Mouse (Mus musculus): ENCODE measurements around the gene Gm10130. TPM values are rescaled to one million over a fixed set of nuclear protein-coding genes. Genes with fewer than 3 reads are reported as not detected.
"Not testable (repeated sequence)": the region's sequence is repeated elsewhere in the genome, so short reads cannot be mapped to it uniquely, and the experiment has no call there.

The Gm10130 gene
- 2.6 and 3.3 TPM in 2 replicates for polyA plus RNA-seq (2016; fragmentation: Nextera tagmentation; extraction: Ambion mirVana)

DNA sequence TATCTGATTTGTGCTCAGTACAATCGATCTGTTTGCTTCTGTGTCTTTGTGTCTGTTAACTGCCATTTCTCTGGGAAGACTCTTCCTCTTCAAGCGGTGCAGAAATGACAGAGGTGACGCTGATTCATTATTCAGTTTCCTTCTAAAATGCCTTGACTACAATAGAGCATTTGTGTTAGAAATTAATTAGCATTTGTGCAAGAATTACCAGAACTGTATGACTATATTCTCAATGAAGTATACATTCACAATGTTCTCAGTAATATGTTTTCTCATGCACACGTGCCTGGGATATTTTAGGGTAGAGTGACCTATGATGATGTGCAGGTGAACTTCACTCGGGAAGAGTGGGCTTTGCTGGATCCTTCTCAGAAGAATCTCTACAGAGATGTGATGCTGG lies at the start of gene Gm10130:
TSS of gene Gm10130 (plus strand) at position 301 of the 400 bp plus-strand sequence.
- Histone ChIP-seq H3K4me1 (no peaks in the 10 kb centered on the region), H3K36me3 (replicated peaks) (peaks cover 74% of the 10 kb centered on the region), H3K27ac (replicated peaks) (no peak within 1 kb of the TSS), H3K4me3 (no peak within 1 kb of the TSS), H3K9me3 (peaks cover 66% of the 10 kb centered on the region), H3K27me3 (replicated peaks; ENCODE audit: low read depth, poor library complexity, severe bottlenecking) (no peaks in the 10 kb centered on the region)
- DNase-seq (ENCODE audit: low spot score), result no peak
- 94% methylated on average over 5 of the region's 5 CpGs for WGBS

DNA sequence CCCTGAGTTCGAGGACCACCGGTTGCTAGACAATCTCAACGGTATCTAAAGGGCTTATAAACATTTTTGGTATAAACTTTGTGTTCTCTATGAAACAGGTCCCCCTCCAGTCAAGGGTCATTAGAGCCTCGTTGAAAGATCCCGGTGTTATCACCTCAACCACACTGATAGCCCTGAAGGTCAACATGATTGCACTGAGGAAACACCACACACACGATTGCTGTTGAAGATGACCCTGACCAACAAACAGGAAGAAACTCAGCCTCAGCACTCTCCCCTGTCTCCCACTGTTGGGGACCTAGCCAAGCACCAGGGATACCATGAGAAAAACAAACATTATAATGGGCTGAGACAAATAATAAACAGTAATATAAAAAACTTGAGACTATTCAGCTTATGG lies 29.8 kb upstream of the Gm10130 start:
- no peak overlapping the region for H3K27ac ChIP-seq (replicated peaks)
- no peaks in the 10 kb centered on the region for H3K36me3 ChIP-seq (replicated peaks)
- H3K4me3 ChIP-seq, result no peak overlapping the region
- DNase-seq (ENCODE audit: low spot score), result no peak
- no peaks in the 10 kb centered on the region for H3K27me3 ChIP-seq (replicated peaks; ENCODE audit: low read depth, poor library complexity, severe bottlenecking)
- WGBS, result 83% methylated on average over 6 of the region's 6 CpGs
- H3K4me1 ChIP-seq, result no peaks in the 10 kb centered on the region
- H3K9me3 ChIP-seq, result 0 out of 2 replicates have a peak, but pooled peaks cover 4% of the 10 kb centered on the region

DNA sequence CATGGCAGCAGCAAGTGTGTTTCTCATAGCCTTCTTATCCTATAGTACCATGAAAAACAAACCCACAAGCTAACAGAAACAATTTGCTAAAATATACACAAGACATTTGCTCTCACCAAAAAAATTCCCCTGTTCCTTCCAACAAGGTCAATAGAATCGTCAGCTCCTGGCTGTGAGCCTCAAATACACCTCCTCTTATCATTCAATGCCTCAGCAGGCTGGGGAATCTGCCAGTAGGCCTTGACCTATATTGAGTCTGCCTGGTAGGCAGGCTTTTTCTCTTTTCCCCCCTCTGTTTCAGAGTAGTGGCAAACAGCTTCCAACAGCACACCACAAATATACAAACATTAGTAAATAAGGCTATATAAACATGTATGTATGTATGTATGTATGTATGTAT lies 24.4 kb upstream of the Gm10130 start:
- Histone ChIP-seq H3K9me3 (0 out of 2 replicates have a peak, but pooled peaks cover 9% of the 10 kb centered on the region), H3K27me3 (replicated peaks; ENCODE audit: low read depth, poor library complexity, severe bottlenecking) (no peaks in the 10 kb centered on the region), H3K27ac (replicated peaks) (no peak overlapping the region), H3K36me3 (replicated peaks) (no peaks in the 10 kb centered on the region), H3K4me3 (no peak overlapping the region), H3K4me1 (no peaks in the 10 kb centered on the region)
- no peak for DNase-seq (ENCODE audit: low spot score)
- 64% methylated on average over 1 of the region's 1 CpGs for WGBS

- no peak overlapping the region for H3K4me3 ChIP-seq
- no peak for DNase-seq (ENCODE audit: low spot score)
- no peaks in the 10 kb centered on the region for H3K4me1 ChIP-seq
- H3K36me3 ChIP-seq (replicated peaks), result no peaks in the 10 kb centered on the region
- WGBS, result 89% methylated on average over 10 of the region's 10 CpGs
- no peak overlapping the region for H3K27ac ChIP-seq (replicated peaks)
- no peaks in the 10 kb centered on the region for H3K27me3 ChIP-seq (replicated peaks; ENCODE audit: low read depth, poor library complexity, severe bottlenecking)
- 0 out of 2 replicates have a peak, but pooled peaks cover 3% of the 10 kb centered on the region for H3K9me3 ChIP-seq
These were observed 16.2 kb upstream of the Gm10130 start for GRCm38 (mm10) chr2:150307183-150307773.

- not testable (repeated sequence) for H3K4me1 ChIP-seq; H3K9me3 ChIP-seq; H3K27me3 ChIP-seq (replicated peaks; ENCODE audit: low read depth, poor library complexity, severe bottlenecking)
- H3K4me3 ChIP-seq, result peak overlapping the region; percentile 64
- peak overlapping the region; percentile 84 for H3K27ac ChIP-seq (replicated peaks)
- 16% methylated on average over 19 of the region's 19 CpGs for WGBS
- peaks cover 23% of the 10 kb centered on the region for H3K36me3 ChIP-seq (replicated peaks)
- DNase-seq (ENCODE audit: low spot score), result peak; percentile 88
These were observed 12.3 kb upstream of the Gm10130 start for GRCm38 (mm10) chr2:150310952-150311884.

- no peak for DNase-seq (ENCODE audit: low spot score)
- H3K4me3 ChIP-seq, result no peak overlapping the region
- no peaks in the 10 kb centered on the region for H3K4me1 ChIP-seq
- no peak overlapping the region for H3K27ac ChIP-seq (replicated peaks)
- no peaks in the 10 kb centered on the region for H3K27me3 ChIP-seq (replicated peaks; ENCODE audit: low read depth, poor library complexity, severe bottlenecking)
- peaks cover 62% of the 10 kb centered on the region for H3K36me3 ChIP-seq (replicated peaks)
- peaks cover 44% of the 10 kb centered on the region for H3K9me3 ChIP-seq
These were observed 7.4 kb upstream of the Gm10130 start for GRCm38 (mm10) chr2:150316140-150316539.

GRCm38 (mm10) chr2:150318973-150319372 lies 4.5 kb upstream of the Gm10130 start:
- Histone ChIP-seq H3K36me3 (replicated peaks) (peaks cover 81% of the 10 kb centered on the region), H3K4me1 (no peaks in the 10 kb centered on the region), H3K27ac (replicated peaks) (no peak overlapping the region), H3K9me3 (peaks cover 69% of the 10 kb centered on the region), H3K4me3 (no peak overlapping the region), H3K27me3 (replicated peaks; ENCODE audit: low read depth, poor library complexity, severe bottlenecking) (no peaks in the 10 kb centered on the region)
- WGBS, result 97% methylated on average over 1 of the region's 1 CpGs
- no peak for DNase-seq (ENCODE audit: low spot score)

- not testable (repeated sequence) for H3K4me3 ChIP-seq; DNase-seq (ENCODE audit: low spot score)
These were observed 33.6 kb downstream of the Gm10130 start for GRCm38 (mm10) chr2:150357136-150357535.

GRCm38 (mm10) chr2:150362113-150362877 lies 38.8 kb downstream of the Gm10130 start, which contains the start of gene 3300002I08Rik:
3300002I08Rik (minus strand) TSS chr2:150362765.
- Histone ChIP-seq H3K4me3 (peak within 1 kb of the TSS; percentile 72), H3K36me3 (replicated peaks) (peaks cover 13% of the 10 kb centered on the region), H3K27ac (replicated peaks) (peak within 1 kb of the TSS; percentile 92)
- H3K9me3 ChIP-seq; H3K27me3 ChIP-seq (replicated peaks; ENCODE audit: low read depth, poor library complexity, severe bottlenecking); H3K4me1 ChIP-seq: not testable (repeated sequence)
- peak; percentile 84 for DNase-seq (ENCODE audit: low spot score)
- WGBS, result 7% methylated on average over 17 of the region's 17 CpGs

More at GRCm38 (mm10) chr2:150357136-150357535, 33.6 kb downstream of the Gm10130 start:
- not testable (repeated sequence) for H3K9me3 ChIP-seq; H3K27me3 ChIP-seq (replicated peaks; ENCODE audit: low read depth, poor library complexity, severe bottlenecking); H3K4me1 ChIP-seq; H3K27ac ChIP-seq (replicated peaks)
- peaks cover 24% of the 10 kb centered on the region for H3K36me3 ChIP-seq (replicated peaks)

- Histone ChIP-seq H3K36me3 (replicated peaks) (peaks cover 8% of the 10 kb centered on the region), H3K4me3 (peak overlapping the region; percentile 72), H3K4me1 (0 out of 2 replicates have a peak, but pooled peaks cover 3% of the 10 kb centered on the region), H3K27me3 (replicated peaks; ENCODE audit: low read depth, poor library complexity, severe bottlenecking) (no peaks in the 10 kb centered on the region), H3K9me3 (no peaks in the 10 kb centered on the region), H3K27ac (replicated peaks) (peak overlapping the region; percentile 92)
- DNase-seq (ENCODE audit: low spot score), result no peak
- 21% methylated on average over 4 of the region's 4 CpGs for WGBS
These were observed 39.4 kb downstream of the Gm10130 start for GRCm38 (mm10) chr2:150362878-150363229.

DNA sequence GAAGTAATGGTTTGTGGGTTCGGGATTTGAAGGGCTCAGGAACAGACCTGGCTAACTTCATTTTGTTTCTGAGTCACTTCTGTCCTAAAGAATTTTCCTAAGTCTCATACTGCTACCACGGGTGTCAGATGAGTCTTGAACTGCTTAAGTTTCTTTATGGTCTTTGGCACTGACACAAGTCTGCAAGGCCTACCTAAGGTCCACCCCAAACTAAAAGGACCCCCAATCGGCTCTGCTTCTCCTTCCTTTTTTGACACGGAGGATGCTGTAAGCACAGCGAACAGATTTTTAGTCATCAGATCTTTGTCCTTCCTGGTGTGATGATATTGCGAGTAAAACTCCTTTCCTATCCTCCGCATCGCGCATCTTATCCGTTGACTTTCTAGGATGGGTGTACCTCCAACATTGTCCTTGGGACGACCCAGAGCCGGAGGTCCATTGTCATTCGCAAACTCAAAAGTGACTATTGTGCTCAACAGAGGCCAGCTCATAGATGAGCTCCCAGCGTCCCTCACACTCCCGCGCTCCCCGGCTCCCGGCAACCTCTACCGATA lies 62.1 kb downstream of the Gm10130 start:
- WGBS, result 93% methylated on average over 19 of the region's 19 CpGs
- H3K27me3 ChIP-seq (replicated peaks; ENCODE audit: low read depth, poor library complexity, severe bottlenecking); DNase-seq (ENCODE audit: low spot score); H3K27ac ChIP-seq (replicated peaks); H3K4me3 ChIP-seq; H3K36me3 ChIP-seq (replicated peaks); H3K9me3 ChIP-seq; H3K4me1 ChIP-seq: not testable (repeated sequence)

- WGBS, result 85% methylated on average over 1 of the region's 1 CpGs
These were observed 66.7 kb downstream of the Gm10130 start for GRCm38 (mm10) chr2:150390198-150390597.

More at GRCm38 (mm10) chr2:150390198-150390597, 66.7 kb downstream of the Gm10130 start:
- Histone ChIP-seq H3K9me3 (peaks cover 14% of the 10 kb centered on the region; the same call in 1 of the 2 replicates), H3K27ac (replicated peaks) (no peak overlapping the region), H3K27me3 (replicated peaks; ENCODE audit: low read depth, poor library complexity, severe bottlenecking) (no peaks in the 10 kb centered on the region), H3K36me3 (replicated peaks) (no peaks in the 10 kb centered on the region), H3K4me3 (no peak overlapping the region), H3K4me1 (no peaks in the 10 kb centered on the region)
- DNase-seq (ENCODE audit: low spot score), result no peak
